Mouse (Mus musculus) cortical plate, adult 2 months (tissue): ENCODE data around the gene Fam83e. TPM values are rescaled to one million over a fixed set of nuclear protein-coding genes. Genes with fewer than 3 reads are reported as not detected.

Source experiments
- H3K27ac ChIP-seq: fragments of 200-500 bp; 2 replicates; pipeline ENCODE4 v1.5.1; 2012; ENCODE audit warnings: low read length, control low read depth, inconsistent platforms; ENCODE audit not compliant: insufficient read depth
- H3K4me1 ChIP-seq: fragments of 200-500 bp; 2 replicates; pipeline ENCODE4 v1.6.1; 2011; ENCODE audit warnings: low read length; ENCODE audit not compliant: control insufficient read depth, insufficient read depth
- H3K4me3 ChIP-seq: fragments of 200-500 bp; 2 replicates; pipeline ENCODE4 v1.5.1; 2011; ENCODE audit warnings: mild to moderate bottlenecking, low read length, control low read depth; ENCODE audit not compliant: insufficient read depth
- CTCF ChIP-seq: fragments of 200-500 bp; IDR thresholded peaks from 2 replicates; pipeline ENCODE4 v1.5.1; 2011; ENCODE audit warnings: mild to moderate bottlenecking, control low read depth, low read length; ENCODE audit not compliant: insufficient read depth; ENCODE audit errors: extremely low read depth
- POLR2A ChIP-seq: fragments of 200-500 bp; IDR thresholded peaks from 2 replicates; pipeline ENCODE4 v1.6.1; 2011; ENCODE audit warnings: mild to moderate bottlenecking, low read length, control low read depth; ENCODE audit not compliant: insufficient read depth; ENCODE audit errors: extremely low read depth
- polyA plus RNA-seq: library from polyadenylated mRNA; depleted of rRNA; stranded (reverse); fragments of >200 nt; gene quantifications from 2 replicates; pipeline ENCODE4 v1.2.3, GENCODE M21; 2012

Fam83e gene
- polyA plus RNA-seq, 1 experiment = 0.19 TPM

DNA sequence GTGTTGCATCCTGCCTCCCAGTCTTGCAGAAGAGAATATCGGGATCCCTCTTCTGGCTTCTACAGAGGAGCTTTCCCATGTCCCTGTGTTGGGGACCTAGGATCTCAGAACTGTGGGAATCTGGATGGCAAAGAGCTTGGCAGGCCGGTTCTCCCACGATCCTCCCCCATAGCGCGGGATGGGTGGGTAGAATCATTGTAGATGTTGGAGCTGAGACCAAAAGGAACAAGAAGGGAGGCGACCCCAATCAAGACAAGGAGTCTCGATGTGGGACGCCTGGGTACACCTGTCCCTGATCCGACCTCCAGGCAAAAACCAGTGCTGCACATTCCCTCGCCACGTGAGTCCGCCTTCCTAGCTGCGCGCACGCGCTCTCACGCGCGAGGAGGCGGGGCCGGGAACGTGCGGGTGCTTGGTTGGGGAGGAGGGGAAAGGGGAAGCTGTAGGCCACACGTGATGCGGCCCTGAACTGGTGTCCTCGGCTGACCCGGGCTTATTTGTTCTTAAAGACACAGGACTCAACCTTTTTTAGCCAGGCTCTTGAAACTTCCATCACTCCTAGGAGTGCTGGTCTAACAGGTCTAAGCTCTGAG is 13.5 kb upstream of the Fam83e start:
- TF ChIP-seq CTCF (no peak), POLR2A (peak; percentile 69)
- peak overlapping the region; percentile 95 for H3K27ac ChIP-seq
- peak overlapping the region; percentile 97 for H3K4me3 ChIP-seq
- peaks cover 11% of the 10 kb centered on the region for H3K4me1 ChIP-seq

DNA sequence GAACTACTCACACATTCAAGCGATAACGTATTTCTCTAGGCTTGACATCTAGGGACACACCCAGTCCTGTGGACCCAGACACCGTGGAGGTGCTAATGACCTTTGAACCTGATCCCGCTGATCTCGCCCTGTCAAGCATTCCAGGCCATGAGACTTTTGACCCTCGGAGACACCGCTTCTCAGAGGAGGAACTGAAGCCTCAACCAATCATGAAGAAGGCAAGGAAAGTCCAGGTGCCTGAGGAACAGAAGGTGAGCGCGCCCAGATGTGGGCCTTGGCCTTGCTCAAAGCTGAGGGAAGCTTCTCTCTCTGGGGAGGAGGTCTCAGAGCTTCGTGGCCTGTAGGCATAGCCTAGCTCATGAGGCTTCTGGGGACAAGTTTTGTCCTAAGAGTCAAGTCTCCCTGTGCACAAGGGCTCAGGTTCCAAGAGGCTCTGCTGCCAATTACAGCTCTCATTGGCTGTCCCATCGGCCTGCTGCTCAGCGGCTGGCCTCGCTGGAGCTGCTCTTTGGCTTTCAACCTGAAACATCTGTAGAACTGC is 12.7 kb upstream of the Fam83e start:
- Histone ChIP-seq H3K27ac (peak overlapping the region; percentile 82), H3K4me1 (peaks cover 11% of the 10 kb centered on the region), H3K4me3 (peak overlapping the region; percentile 97; the same call in 1 of the 2 replicates)
- TF ChIP-seq CTCF = no peak
- peak; percentile 26; the same call in 1 of the 2 replicates for TF ChIP-seq POLR2A

DNA sequence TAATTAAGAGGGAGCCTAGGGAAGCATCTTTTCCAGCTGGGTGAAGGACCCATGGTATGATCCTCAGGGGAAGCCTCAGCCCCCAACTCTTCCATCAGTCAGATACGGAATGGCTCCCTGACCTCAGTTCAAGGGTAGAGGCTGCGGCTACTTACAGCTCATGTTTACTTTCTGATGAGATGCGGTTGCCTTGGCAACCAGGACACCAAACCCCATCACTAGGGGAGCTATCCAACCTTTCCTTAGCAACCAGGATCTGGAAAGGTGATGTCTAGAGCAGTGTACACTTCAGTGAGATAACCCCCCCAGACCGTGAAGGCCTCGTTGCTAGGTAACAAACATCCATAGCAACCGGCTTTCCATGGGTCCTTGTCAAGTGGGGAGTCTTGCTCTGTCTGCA is 12.0 kb upstream of the Fam83e start:
- TF ChIP-seq POLR2A (0 out of 2 replicates have a peak, but pooled peaks have one; percentile 8), CTCF (no peak)
- Histone ChIP-seq H3K4me3 (no peak overlapping the region), H3K4me1 (peaks cover 11% of the 10 kb centered on the region), H3K27ac (peak overlapping the region; percentile 82; the same call in 1 of the 2 replicates)

DNA sequence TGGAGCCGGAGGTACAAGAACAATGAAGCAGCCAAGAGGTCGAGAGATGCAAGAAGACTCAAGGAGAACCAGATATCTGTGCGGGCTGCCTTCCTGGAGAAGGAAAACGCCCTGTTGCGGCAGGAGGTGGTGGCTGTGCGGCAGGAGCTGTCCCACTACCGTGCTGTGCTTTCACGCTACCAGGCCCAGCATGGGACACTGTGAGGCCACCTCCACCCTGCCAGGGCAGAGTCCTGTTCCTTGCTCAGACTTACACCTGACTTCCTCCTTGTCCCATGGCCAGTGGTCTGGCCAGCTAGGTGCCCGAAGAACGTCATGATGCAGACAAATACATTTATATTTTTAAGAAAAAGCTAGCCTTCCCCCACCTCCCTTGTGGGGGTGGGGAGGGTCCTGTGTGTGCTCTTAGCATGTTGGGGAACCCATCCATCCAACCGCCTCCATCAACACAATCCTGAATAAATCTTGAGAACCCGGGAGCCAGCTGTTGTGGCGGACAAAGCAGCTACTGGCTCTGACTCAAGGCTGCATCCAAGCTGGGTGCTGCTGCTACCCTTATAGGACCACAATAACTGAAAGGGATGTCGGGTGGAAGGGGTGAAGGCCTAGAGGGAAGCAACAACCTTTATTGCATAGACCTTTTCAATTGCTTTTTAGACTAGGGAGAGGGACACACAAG is 11.2 kb upstream of the Fam83e start:
- TF ChIP-seq CTCF (no peak), POLR2A (peak; percentile 59)
- Histone ChIP-seq H3K27ac (no peak overlapping the region), H3K4me3 (no peak overlapping the region), H3K4me1 (peaks cover 11% of the 10 kb centered on the region)

DNA sequence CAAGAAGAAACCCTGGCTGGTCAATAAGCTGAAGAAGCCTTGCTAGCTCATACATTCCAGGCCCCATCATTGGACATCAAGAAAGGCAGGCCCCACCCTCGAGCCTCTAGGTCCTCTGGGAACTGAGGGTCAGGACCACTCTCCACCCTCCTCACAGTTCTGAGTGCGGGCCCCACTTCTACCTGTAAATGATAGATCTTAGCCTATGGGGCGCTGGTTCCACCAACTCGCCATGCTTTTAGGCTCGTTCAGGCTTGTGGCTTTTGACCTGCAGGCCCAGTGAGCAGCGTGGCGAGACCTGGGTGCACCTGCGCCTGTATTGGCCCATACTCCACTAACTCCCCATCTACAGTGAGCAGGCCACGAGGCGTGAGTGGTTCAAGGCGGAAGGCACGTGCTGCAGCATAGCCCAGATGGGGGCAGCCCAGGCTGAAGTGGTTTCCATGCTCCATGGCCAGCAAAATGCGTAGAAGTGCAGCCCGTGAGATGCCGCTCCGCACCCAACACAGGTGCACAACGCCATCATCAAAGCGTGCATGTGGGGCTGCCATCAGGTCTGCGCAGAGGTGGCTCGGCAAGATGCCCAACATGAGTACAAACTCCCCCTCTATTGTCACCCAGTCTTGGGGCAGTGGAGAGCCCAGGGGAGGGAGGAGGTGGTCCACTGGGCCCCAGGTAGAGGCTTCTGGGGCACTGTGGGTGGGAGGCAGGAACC is 10.4 kb upstream of the Fam83e start:
- H3K27ac ChIP-seq = no peak overlapping the region
- H3K4me1 ChIP-seq = peaks cover 14% of the 10 kb centered on the region
- TF ChIP-seq POLR2A (peak; percentile 58), CTCF (no peak)
- H3K4me3 ChIP-seq = no peak overlapping the region

DNA sequence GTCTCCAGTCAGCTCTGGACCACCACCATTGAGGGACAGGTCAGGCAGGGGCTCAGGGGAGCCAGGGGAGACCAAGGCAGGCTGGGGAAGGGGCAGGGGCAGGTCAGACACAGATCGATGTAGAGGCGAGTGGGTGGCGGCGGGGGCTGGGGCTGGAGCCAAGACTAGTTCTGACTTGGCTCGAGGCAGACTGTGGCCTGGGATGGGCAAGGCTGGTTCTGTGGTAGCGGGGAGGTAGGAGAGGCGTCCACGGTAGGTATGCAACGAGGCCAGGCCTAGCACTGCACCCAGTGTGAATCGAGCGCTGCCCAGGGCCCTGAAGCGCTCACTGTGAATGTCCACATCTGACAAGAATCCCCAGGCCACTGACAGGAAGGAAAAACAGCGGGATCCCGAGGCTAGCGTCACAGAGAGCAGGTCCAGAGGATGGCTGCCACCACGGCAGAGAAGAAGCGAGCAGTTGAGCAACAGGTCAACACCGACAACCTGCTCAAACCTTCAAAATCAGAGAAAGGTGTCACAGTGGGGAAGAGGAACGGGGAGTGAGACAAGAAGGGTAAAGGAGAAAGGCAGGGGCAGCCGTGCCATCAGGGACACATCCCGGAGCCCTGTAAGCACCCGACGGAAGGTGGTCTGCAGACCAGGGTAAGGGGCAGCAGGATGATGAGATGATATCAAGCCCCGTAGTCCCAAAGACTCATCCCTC is 9.5 kb upstream of the Fam83e start:
- TF ChIP-seq CTCF (no peak), POLR2A (peak; percentile 26; the same call in 1 of the 2 replicates)
- Histone ChIP-seq H3K27ac (no peak overlapping the region), H3K4me3 (no peak overlapping the region), H3K4me1 (peaks cover 16% of the 10 kb centered on the region)

DNA sequence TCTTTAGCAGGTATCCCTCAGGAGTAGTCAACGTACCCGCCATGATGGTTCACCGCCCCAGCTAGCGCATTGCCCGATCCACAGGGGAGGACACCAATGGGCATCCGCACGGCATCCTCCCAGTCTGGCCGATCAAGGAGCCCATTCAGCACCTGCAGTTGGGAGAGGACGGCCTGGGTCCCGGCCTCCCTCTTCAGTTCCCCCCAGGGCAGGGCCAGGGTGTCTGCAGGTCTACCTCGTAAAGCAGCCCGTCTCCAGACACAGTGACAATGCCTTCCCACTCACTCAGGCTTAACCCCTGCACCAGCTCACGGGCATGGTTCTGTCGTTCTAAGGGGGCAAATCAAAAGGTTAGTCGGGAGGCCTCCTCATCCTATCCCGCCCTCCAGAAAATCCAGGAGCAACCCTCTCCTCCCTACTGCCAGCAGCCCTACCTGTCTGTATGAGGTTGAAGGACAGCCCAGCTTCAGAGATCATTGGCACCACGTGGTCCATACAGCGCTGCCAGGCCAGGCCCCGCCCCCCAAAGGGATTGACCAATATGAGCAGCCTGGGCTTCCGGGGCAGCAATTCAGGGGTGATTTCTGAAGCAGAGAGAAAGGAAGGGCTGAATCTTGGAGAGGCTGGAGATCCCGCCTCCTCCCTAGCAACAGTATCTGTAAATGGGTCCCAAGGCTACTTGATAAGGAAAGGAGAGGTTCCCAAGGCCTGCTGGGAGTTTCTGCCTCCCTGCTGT is 8.8 kb upstream of the Fam83e start:
- Histone ChIP-seq H3K4me3 (no peak overlapping the region), H3K27ac (no peak overlapping the region), H3K4me1 (peaks cover 16% of the 10 kb centered on the region)
- TF ChIP-seq CTCF (no peak), POLR2A (0 out of 2 replicates have a peak, but pooled peaks have one; percentile 20)

DNA sequence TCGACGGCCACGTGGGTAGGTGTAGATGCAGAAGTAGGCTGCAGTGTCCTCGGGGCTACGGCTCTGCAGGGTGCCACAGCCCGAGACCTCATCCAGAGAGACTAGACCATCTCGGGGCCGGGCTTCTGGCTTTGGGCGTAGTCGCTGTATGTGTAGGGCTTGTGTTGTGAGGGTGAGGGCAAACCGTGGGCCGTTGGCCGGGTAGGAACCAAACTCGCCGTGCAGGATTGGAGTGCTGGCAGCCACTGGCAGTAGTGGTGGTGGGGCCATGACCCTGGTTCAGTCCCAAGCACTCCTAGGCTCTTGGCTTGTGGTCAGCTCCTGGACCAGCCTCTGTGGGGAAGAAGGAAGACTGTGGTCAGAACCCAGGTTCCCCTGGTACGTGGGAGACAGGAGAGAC is 7.6 kb upstream of the Fam83e start:
- Histone ChIP-seq H3K4me3 (no peak overlapping the region), H3K4me1 (peaks cover 12% of the 10 kb centered on the region), H3K27ac (no peak overlapping the region)
- TF ChIP-seq CTCF = no peak
